Mouse (Mus musculus): ENCODE data around the gene Htra1. TPM values are rescaled to one million over a fixed set of nuclear protein-coding genes. Genes with fewer than 3 reads are reported as not detected.

Htra1 gene
- total and polyA plus RNA-seq, 3 experiments = 85.7 to 117 (median 102) TPM

- no peak for TF ChIP-seq POLR2A (IDR thresholded peaks at IDR 0.05; ENCODE audit: insufficient read depth, low read depth, low read length)
- no peak for TF ChIP-seq EP300 (IDR thresholded peaks at IDR 0.05; ENCODE audit: insufficient read depth, low read depth, low read length)
- TF ChIP-seq CTCF (IDR thresholded peaks at IDR 0.05) = no peak
- 96% methylated on average over 1 of the region's 1 CpGs for WGBS
- H3K36me3 ChIP-seq (ENCODE audit: control insufficient read depth, insufficient read depth, low read length) = no peaks in the 10 kb centered on the region
- H3K79me2 ChIP-seq (replicated peaks; ENCODE audit: control insufficient read depth, insufficient read depth, low read length) = no peaks in the 10 kb centered on the region
- H3K27me3 ChIP-seq (ENCODE audit: control insufficient read depth, insufficient read depth, low read length) = no peaks in the 10 kb centered on the region
- H3K4me1 ChIP-seq (ENCODE audit: control insufficient read depth, insufficient read depth, low read length) = no peaks in the 10 kb centered on the region
- H3K27ac ChIP-seq = no peak overlapping the region
- no peak overlapping the region for H3K9ac ChIP-seq (ENCODE audit: low read depth, low read length)
- no peak for DNase-seq
- intact Hi-C loops (cut with DNase I) = no loop called here
- H3K4me3 ChIP-seq = no peak overlapping the region
Observed at GRCm38 (mm10) chr7:130902929-130903328, 33.0 kb upstream of the Htra1 start.

- Histone ChIP-seq H3K27me3 (ENCODE audit: control insufficient read depth, insufficient read depth, low read length) (no peaks in the 10 kb centered on the region), H3K36me3 (ENCODE audit: control insufficient read depth, insufficient read depth, low read length) (no peaks in the 10 kb centered on the region), H3K9ac (ENCODE audit: low read depth, low read length) (no peak overlapping the region), H3K27ac (no peak overlapping the region), H3K79me2 (replicated peaks; ENCODE audit: control insufficient read depth, insufficient read depth, low read length) (no peaks in the 10 kb centered on the region), H3K4me3 (no peak overlapping the region), H3K4me1 (ENCODE audit: control insufficient read depth, insufficient read depth, low read length) (no peaks in the 10 kb centered on the region)
- WGBS = 81% methylated on average over 16 of the region's 16 CpGs
- DNase-seq = peak; percentile 32 to 40
- intact Hi-C loops (cut with DNase I) = no loop called here
- TF ChIP-seq EP300 (IDR thresholded peaks at IDR 0.05; ENCODE audit: insufficient read depth, low read depth, low read length) (no peak), POLR2A (IDR thresholded peaks at IDR 0.05; ENCODE audit: insufficient read depth, low read depth, low read length) (no peak), CTCF (IDR thresholded peaks at IDR 0.05) (no peak)
Observed at GRCm38 (mm10) chr7:130903505-130904074, 32.3 kb upstream of the Htra1 start.

- Histone ChIP-seq H3K27me3 (ENCODE audit: control insufficient read depth, insufficient read depth, low read length) (no peaks in the 10 kb centered on the region), H3K27ac (no peak overlapping the region), H3K36me3 (ENCODE audit: control insufficient read depth, insufficient read depth, low read length) (no peaks in the 10 kb centered on the region; the same call in 1 of the 2 replicates), H3K4me3 (no peak overlapping the region), H3K4me1 (ENCODE audit: control insufficient read depth, insufficient read depth, low read length) (no peaks in the 10 kb centered on the region), H3K79me2 (replicated peaks; ENCODE audit: control insufficient read depth, insufficient read depth, low read length) (no peaks in the 10 kb centered on the region), H3K9ac (ENCODE audit: low read depth, low read length) (no peak overlapping the region)
- no peak for TF ChIP-seq EP300 (IDR thresholded peaks at IDR 0.05; ENCODE audit: insufficient read depth, low read depth, low read length)
- TF ChIP-seq POLR2A (IDR thresholded peaks at IDR 0.05; ENCODE audit: insufficient read depth, low read depth, low read length) = no peak
- no peak for TF ChIP-seq CTCF (IDR thresholded peaks at IDR 0.05)
- no peak for DNase-seq
- intact Hi-C loops (cut with DNase I) = loop anchor here (5.0 kb wide), 1 partner anchor 37 kb away; the partner anchor contains the start of gene Plekha1
- 91% methylated on average over 13 of the region's 13 CpGs for WGBS
Observed at GRCm38 (mm10) chr7:130904571-130905365, 31.1 kb upstream of the Htra1 start.

- Histone ChIP-seq H3K36me3 (ENCODE audit: control insufficient read depth, insufficient read depth, low read length) (no peaks in the 10 kb centered on the region; the same call in 1 of the 2 replicates), H3K4me3 (no peak overlapping the region), H3K9ac (ENCODE audit: low read depth, low read length) (no peak overlapping the region), H3K27ac (no peak overlapping the region), H3K79me2 (replicated peaks; ENCODE audit: control insufficient read depth, insufficient read depth, low read length) (no peaks in the 10 kb centered on the region), H3K4me1 (ENCODE audit: control insufficient read depth, insufficient read depth, low read length) (no peaks in the 10 kb centered on the region), H3K27me3 (ENCODE audit: control insufficient read depth, insufficient read depth, low read length) (no peaks in the 10 kb centered on the region)
- intact Hi-C loops (cut with DNase I) = loop anchor here (10.0 kb wide), 1 partner anchor 134 kb away; no protein-coding TSS in a partner anchor
- DNase-seq = no peak
- 78% methylated on average over 14 of the region's 14 CpGs for WGBS
- TF ChIP-seq CTCF (IDR thresholded peaks at IDR 0.05) (no peak), POLR2A (IDR thresholded peaks at IDR 0.05; ENCODE audit: insufficient read depth, low read depth, low read length) (no peak), EP300 (IDR thresholded peaks at IDR 0.05; ENCODE audit: insufficient read depth, low read depth, low read length) (no peak)
Observed at GRCm38 (mm10) chr7:130910841-130911240, 25.1 kb upstream of the Htra1 start.

GRCm38 (mm10) chr7:130914693-130915363 lies 21.1 kb upstream of the Htra1 start:
- H3K36me3 ChIP-seq (ENCODE audit: control insufficient read depth, insufficient read depth, low read length) = no peaks in the 10 kb centered on the region
- H3K79me2 ChIP-seq (replicated peaks; ENCODE audit: control insufficient read depth, insufficient read depth, low read length) = no peaks in the 10 kb centered on the region
- no peak overlapping the region for H3K9ac ChIP-seq (ENCODE audit: low read depth, low read length)
- TF ChIP-seq POLR2A (IDR thresholded peaks at IDR 0.05; ENCODE audit: insufficient read depth, low read depth, low read length) = no peak
- TF ChIP-seq CTCF (IDR thresholded peaks at IDR 0.05) = peak; percentile 86
- no peak for TF ChIP-seq EP300 (IDR thresholded peaks at IDR 0.05; ENCODE audit: insufficient read depth, low read depth, low read length)
- no peak overlapping the region for H3K27ac ChIP-seq
- intact Hi-C loops (cut with DNase I) = loop anchor here (1.0 to 10.0 kb wide), 3 partner anchors 88 to 144 kb away; no protein-coding TSS in a partner anchor
- H3K27me3 ChIP-seq (ENCODE audit: control insufficient read depth, insufficient read depth, low read length) = no peaks in the 10 kb centered on the region
- WGBS = 30% methylated on average over 5 of the region's 5 CpGs
- H3K4me1 ChIP-seq (ENCODE audit: control insufficient read depth, insufficient read depth, low read length) = no peaks in the 10 kb centered on the region
- H3K4me3 ChIP-seq = no peak overlapping the region
- no peak for DNase-seq
